Mouse (Mus musculus): ENCODE results near the gene Tbxas1.
A peak's percentile ranks its signal among the peaks of the same experiment; 100 is the strongest.

Gene Tbxas1

GRCm38 (mm10) chr6:38893615-38894014 is 18.4 kb downstream of the Tbxas1 start:
- no peak for DNase-seq (ENCODE audit: low spot score in 2 of 2)

DNA sequence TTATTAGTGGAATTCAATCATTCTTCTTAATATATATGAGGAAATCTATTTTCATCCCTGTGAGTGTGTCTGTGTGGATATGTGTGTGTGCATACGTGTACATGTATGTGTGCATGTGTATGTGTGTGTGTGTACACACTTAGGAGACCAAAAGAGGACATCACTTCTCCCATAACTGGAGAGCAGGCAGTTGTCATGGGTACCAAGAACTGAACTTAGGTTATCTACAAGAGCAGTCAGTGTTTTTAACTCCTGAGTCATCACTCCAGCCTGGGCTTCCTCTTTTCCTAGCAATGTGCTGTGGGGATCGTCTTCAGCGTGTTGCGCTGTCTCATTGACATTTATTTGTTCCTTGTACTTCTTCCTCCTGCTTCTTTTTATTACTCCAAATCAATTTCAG is 24.9 kb downstream of the Tbxas1 start:
- DNase-seq (ENCODE audit: low spot score in 2 of 2), result no peak

DNA sequence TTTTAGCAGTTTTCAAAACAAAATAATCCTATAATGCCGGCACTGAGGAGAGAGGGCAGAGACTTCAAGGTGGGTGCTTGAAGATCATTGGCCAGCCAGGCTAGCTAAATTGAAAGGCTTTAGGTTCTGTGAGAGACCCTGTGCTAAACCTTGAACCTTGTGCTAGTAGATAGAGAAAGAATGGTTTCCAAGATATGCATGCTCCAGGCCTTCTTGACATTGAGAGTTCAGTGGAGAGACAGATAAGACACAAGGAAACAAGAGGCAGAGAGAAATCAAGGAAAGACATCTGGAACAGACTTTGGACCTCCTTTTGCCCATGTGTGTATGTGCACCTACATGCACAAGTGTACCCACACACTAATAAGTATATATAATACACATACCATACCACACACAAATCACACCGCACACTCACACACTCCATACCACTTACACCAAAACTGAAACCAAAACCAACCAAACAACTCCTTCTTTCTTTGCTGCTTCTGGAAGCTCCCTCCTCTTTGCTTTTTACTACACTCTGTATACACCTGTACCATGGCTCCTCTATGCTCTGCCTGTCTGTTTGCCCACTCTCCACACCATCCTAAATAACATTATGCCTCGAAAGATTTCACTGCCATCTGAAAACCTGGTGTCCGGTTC is 25.4 kb downstream of the Tbxas1 start:
- no peak for DNase-seq (ENCODE audit: low spot score in 2 of 2)

GRCm38 (mm10) chr6:38901152-38901551 is 25.9 kb downstream of the Tbxas1 start:
- no peak for DNase-seq (ENCODE audit: low spot score in 2 of 2)

GRCm38 (mm10) chr6:38901636-38902035 is 26.4 kb downstream of the Tbxas1 start:
- no peak for DNase-seq (ENCODE audit: low spot score in 2 of 2)

GRCm38 (mm10) chr6:38902820-38903439 is 27.7 kb downstream of the Tbxas1 start:
- DNase-seq (ENCODE audit: low spot score in 2 of 2), result no peak

DNA sequence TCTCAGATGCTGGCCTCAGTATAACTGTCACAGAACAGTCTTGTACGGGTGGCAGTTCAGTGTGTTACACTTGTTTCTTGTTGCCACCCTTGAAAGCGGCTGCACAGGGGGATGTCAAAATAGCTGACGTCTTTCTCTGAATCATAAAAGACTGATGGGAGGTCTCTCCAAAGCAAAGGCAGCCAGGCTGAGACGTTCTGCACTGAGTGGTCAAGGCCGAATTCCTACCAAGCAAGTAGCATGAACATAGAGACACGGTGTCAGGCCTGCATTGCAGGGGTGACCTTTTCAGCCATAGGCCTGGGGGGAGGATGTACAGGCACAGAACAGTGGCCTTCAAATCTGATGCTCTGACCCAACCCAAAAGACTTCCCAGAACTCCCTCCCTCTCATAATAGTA is 30.8 kb downstream of the Tbxas1 start:
- no peak for DNase-seq (ENCODE audit: low spot score in 2 of 2)

GRCm38 (mm10) chr6:38908401-38908800 is 33.2 kb downstream of the Tbxas1 start:
- no peak for DNase-seq (ENCODE audit: low spot score in 2 of 2)

GRCm38 (mm10) chr6:38910828-38911559 is 35.8 kb downstream of the Tbxas1 start:
- peak in 1 of 2 experiments; percentile 20 for DNase-seq (ENCODE audit: low spot score in 2 of 2)

- DNase-seq (ENCODE audit: low spot score in 2 of 2), result no peak
These were observed 37.0 kb downstream of the Tbxas1 start for GRCm38 (mm10) chr6:38912121-38912660.

- DNase-seq (ENCODE audit: low spot score in 2 of 2), result no peak
These were observed 37.6 kb downstream of the Tbxas1 start for GRCm38 (mm10) chr6:38912845-38913244.

DNA sequence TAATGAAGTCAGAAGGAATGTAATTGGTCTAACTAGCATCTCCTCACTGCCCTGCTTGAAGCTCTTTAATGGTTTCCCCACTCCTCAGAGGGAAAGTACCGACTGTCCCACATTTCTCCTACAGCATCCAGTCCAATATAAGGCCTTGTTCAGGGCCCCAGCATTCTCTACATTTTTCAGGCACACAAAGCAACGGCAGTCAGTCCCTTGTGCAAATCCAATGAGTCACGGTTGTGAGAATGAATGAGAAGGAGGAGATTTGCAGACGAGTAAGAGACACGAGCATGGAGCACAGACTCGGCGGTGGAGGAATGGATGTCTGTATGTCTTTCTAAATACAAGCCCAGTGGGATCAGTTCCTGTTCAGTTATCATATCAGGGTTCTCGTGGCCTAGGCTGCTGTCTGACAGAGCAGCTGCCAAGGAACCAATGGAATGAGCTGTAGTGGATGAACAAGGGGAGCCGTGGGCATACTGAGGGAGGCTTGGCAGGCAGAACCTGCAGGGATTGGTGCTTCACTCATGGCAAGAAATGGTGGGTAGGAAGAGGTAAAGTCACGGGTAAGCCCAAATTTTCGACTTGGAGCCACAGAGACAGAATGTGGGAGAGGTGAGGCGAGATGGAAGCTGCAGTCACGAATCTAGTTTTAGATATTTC is 38.3 kb downstream of the Tbxas1 start:
- DNase-seq (ENCODE audit: low spot score in 2 of 2), result peak; percentile 15 to 21

DNA sequence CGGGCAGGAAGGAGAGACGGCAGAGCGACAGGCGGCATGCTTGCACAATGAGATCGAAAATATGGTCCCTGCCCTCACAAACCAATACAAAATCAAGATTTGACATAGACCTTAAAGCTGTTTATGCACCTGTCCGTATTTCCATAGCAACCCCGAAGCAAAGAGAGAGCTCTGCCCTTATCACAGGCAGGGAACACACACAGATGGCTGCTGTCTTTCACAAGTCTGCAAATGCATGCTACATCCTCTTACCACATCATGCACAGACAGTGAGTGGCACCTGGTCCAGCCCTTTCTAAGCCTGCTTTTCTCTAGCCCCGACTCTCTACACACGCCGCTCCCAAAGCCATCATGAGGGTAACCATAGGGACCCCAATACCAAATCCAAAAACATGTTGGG is 39.0 kb downstream of the Tbxas1 start:
- no peak for DNase-seq (ENCODE audit: low spot score in 2 of 2)

GRCm38 (mm10) chr6:38915776-38916175 is 40.6 kb downstream of the Tbxas1 start:
- no peak for DNase-seq (ENCODE audit: low spot score in 2 of 2)

GRCm38 (mm10) chr6:38916571-38916970 is 41.4 kb downstream of the Tbxas1 start:
- no peak for DNase-seq (ENCODE audit: low spot score in 2 of 2)

- DNase-seq (ENCODE audit: low spot score in 2 of 2), result no peak
These were observed 42.2 kb downstream of the Tbxas1 start for GRCm38 (mm10) chr6:38917415-38917814.

DNA sequence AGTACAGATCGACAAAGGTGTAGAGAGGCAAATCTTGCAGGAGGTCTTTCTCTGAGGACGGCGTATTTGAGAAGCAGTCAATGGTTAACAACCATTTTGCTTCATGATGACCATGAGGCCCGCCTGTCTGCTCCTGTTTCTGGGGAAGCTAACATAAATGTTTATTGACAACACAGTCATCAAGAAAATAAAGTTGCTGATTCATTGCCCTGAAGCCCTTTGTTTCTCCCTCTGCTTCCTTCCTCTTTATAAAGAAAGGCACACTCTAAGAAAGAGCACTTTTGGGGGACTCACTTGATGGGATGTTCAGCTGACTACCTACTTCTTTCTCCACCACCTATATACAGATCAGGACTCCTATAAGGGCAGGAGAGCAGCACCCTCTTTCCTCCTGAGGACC is 43.5 kb downstream of the Tbxas1 start:
- no peak for DNase-seq (ENCODE audit: low spot score in 2 of 2)

DNA sequence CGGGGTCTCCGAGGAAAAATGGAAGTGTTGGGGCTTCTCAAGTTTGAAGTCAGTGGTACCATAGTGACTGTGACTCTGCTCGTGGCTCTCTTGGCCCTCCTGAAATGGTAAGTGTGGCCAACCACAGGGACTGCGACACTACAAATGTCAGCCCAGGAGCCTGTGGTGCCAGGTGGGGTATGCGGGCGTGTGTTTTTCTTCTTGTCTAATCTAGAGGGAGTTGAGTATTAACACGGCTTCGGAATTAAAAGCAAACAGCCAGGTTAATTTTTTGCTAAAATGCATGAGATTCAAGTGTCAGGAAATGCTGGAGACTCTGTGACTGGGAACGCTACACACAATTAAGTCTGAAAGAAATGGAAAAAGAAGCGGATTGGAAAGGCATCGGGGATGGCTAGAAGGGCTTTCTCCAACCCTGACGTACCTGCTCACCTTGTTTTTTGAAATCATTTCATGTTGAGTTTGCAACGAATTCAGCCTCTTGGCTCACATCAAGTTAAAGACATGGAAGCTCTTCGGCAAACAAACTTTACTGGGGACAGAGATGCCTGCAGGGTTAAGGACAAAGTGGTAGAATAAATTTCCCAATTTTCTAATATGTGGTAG is 44.0 kb downstream of the Tbxas1 start:
- no peak for DNase-seq (ENCODE audit: low spot score in 2 of 2)

GRCm38 (mm10) chr6:38920141-38920540 is 44.9 kb downstream of the Tbxas1 start:
- no peak for DNase-seq (ENCODE audit: low spot score in 2 of 2)

- no peak for DNase-seq (ENCODE audit: low spot score in 2 of 2)
These were observed 46.0 kb downstream of the Tbxas1 start for GRCm38 (mm10) chr6:38921095-38921809.

- DNase-seq (ENCODE audit: low spot score in 2 of 2), result no peak
These were observed 46.6 kb downstream of the Tbxas1 start for GRCm38 (mm10) chr6:38921810-38922116.
